Mouse (Mus musculus) thymus, adult 2 months (tissue): ENCODE data around the gene Epas1. TPM values are rescaled to one million over a fixed set of nuclear protein-coding genes. Genes with fewer than 3 reads are reported as not detected.

Experiments
- DNase-seq: peaks from one replicate; pipeline ENCODE4 v3.0.0; 2021
- H3K27ac ChIP-seq: fragments of 200-500 bp; 2 replicates; pipeline ENCODE4 v1.5.1; 2012; ENCODE audit warnings: low read length, control low read depth; ENCODE audit not compliant: control insufficient read depth, insufficient read depth
- H3K27me3 ChIP-seq: fragments of 200-500 bp; 2 replicates; pipeline ENCODE4 v1.6.1; 2012; ENCODE audit warnings: mild to moderate bottlenecking, low read length, moderate library complexity, mixed read lengths; ENCODE audit not compliant: control insufficient read depth, insufficient read depth
- H3K36me3 ChIP-seq: fragments of 200-500 bp; 2 replicates; pipeline ENCODE4 v1.6.1; 2012; ENCODE audit warnings: mild to moderate bottlenecking, low read length, moderate library complexity; ENCODE audit not compliant: control insufficient read depth, insufficient read depth
- H3K4me1 ChIP-seq: fragments of 200-500 bp; replicated peaks from 2 replicates; pipeline ENCODE4 v1.6.1; 2012; ENCODE audit warnings: low read length; ENCODE audit not compliant: control insufficient read depth, insufficient read depth
- H3K4me3 ChIP-seq: fragments of 200-500 bp; 2 replicates; pipeline ENCODE4 v1.5.1; 2012; ENCODE audit warnings: mild to moderate bottlenecking, low read length, control low read depth, moderate library complexity; ENCODE audit not compliant: control insufficient read depth, insufficient read depth
- CTCF ChIP-seq: fragments of 200-500 bp; IDR thresholded peaks from 2 replicates; pipeline ENCODE4 v1.5.1; 2012; ENCODE audit warnings: mild to moderate bottlenecking, control low read depth, low read length, moderate library complexity, borderline replicate concordance; ENCODE audit not compliant: control insufficient read depth, poor library complexity, insufficient read depth; ENCODE audit errors: extremely low read depth
- POLR2A ChIP-seq: fragments of 200-500 bp; IDR thresholded peaks from 2 replicates; pipeline ENCODE4 v1.6.1; 2012; ENCODE audit warnings: mild to moderate bottlenecking, low read length, control low read depth, moderate library complexity; ENCODE audit not compliant: control insufficient read depth, poor library complexity, insufficient read depth; ENCODE audit errors: extremely low read depth
- WGBS: fragments of 180-500 bp; shearing (Covaris S2); methylation state at CpG from one replicate; pipeline ENCODE4 v1.1.7; 2018; 5-methylcytosine and 5-hydroxymethylcytosine counted together
- polyA plus RNA-seq: library from polyadenylated mRNA; depleted of rRNA; stranded (reverse); fragments of >200 nt; gene quantifications from 2 replicates; pipeline ENCODE4 v1.2.3, GENCODE M21; 2012

Gene Epas1
- polyA plus RNA-seq, 1 experiment = 18.9 TPM

DNA sequence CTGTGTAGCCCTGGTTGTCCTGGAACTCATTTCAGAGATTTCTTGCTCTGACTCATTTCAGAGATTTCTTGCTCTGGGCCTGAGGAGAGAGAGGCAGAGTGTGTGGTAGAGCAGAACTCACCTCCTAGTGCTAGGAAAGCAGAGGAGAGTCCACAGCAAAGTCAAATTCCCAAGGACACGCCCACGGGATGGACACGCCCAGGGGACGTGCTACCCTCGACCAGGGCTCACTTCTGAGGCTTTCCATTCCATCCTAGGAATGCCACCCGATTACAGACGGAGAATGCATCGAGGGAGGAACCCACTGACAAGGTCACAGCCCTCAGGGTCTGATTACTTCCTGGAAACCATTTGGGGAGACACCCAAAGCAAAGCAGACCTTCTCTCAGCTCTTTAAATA, 39.9 kb upstream of the Epas1 start:
- H3K36me3 ChIP-seq = no peaks in the 10 kb centered on the region
- no peak overlapping the region for H3K27ac ChIP-seq
- no peak for TF ChIP-seq POLR2A
- TF ChIP-seq CTCF = no peak
- no peak overlapping the region for H3K4me3 ChIP-seq
- H3K4me1 ChIP-seq = peaks cover 12% of the 10 kb centered on the region
- H3K27me3 ChIP-seq = no peaks in the 10 kb centered on the region
- DNase-seq = no peak
- 65% methylated on average over 8 of the region's 8 CpGs for WGBS

DNA sequence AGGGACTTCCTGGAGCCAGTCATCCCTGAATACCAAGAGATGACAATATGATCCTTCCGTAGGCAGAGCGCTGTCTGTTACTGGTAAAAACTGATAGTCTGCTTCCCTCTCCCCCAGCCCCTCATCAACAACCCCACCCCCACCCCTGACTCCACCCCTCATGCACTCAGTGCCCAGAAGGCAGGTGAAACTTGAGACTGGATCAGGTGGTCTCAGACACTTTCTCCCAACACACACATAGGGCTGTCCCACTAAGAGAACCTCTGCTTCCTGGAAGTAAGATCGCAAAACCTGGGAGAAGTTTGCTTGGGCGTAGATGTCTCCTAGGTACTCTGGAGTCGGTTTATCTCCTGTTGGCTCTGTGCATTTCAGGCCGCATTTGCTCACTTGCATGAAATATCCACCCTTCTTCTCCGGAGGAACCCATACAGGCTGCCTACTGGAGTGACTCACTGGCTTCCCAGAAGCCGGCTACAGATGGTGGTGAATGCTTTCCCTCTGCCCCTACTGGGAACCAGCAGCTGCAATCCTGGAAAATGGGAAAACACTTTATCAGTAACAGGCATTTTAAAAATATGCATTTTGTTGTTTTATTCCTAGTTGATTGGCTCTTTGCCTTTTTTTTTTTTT, 28.6 kb upstream of the Epas1 start:
- no peaks in the 10 kb centered on the region for H3K36me3 ChIP-seq
- no peak overlapping the region for H3K4me3 ChIP-seq
- no peak for DNase-seq
- no peaks in the 10 kb centered on the region for H3K27me3 ChIP-seq
- WGBS = 95% methylated on average over 8 of the region's 8 CpGs
- H3K4me1 ChIP-seq = no peaks in the 10 kb centered on the region
- TF ChIP-seq POLR2A = no peak
- TF ChIP-seq CTCF = no peak
- H3K27ac ChIP-seq = no peak overlapping the region

DNA sequence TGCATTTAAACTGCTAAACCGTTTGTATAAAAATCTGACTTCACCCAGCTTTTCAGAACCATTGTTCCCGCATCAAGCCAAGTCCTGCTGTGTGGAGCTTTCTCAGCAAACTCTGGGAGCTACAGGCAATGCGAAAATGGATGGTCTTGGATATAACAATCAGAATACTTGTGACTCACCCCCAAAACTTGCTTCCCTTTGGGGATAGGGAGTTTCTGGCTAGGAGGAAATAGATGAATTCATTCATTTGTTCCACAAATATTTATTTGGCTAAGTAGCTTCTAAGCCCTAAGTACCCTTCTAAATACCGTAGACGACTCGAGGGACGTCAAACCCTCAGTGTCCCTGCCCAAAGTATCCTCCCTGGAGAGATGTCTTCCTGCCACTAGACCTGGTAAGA, 27.0 kb upstream of the Epas1 start:
- H3K27ac ChIP-seq = no peak overlapping the region
- H3K27me3 ChIP-seq = no peaks in the 10 kb centered on the region
- H3K4me1 ChIP-seq = no peaks in the 10 kb centered on the region
- no peak for DNase-seq
- no peak overlapping the region for H3K4me3 ChIP-seq
- TF ChIP-seq CTCF = no peak
- no peak for TF ChIP-seq POLR2A
- H3K36me3 ChIP-seq = no peaks in the 10 kb centered on the region
- WGBS = 94% methylated on average over 7 of the region's 7 CpGs

DNA sequence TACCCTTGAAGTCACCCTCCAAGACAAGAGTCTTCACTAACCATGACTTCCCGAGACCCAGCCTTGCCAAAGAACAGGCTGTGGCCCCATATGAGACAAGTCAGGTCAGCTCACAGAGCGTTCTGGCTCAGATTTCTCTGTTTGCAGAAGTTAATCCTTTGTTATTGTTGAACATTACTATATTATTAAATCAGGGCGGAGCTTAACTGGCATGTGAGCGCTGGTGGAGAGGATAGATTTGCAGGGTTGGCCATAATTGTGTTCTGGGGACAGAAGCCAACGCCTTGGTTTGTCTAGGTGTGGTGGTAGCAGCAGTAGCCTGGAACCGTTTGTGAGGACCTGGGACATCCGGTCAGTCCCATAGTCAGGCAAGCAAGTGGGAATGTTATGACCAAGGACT, 26.5 kb upstream of the Epas1 start:
- no peak overlapping the region for H3K27ac ChIP-seq
- H3K36me3 ChIP-seq = no peaks in the 10 kb centered on the region
- H3K27me3 ChIP-seq = no peaks in the 10 kb centered on the region
- TF ChIP-seq CTCF = no peak
- TF ChIP-seq POLR2A = no peak
- H3K4me1 ChIP-seq = peaks cover 2% of the 10 kb centered on the region
- WGBS = 94% methylated on average over 7 of the region's 7 CpGs
- no peak overlapping the region for H3K4me3 ChIP-seq
- no peak for DNase-seq

DNA sequence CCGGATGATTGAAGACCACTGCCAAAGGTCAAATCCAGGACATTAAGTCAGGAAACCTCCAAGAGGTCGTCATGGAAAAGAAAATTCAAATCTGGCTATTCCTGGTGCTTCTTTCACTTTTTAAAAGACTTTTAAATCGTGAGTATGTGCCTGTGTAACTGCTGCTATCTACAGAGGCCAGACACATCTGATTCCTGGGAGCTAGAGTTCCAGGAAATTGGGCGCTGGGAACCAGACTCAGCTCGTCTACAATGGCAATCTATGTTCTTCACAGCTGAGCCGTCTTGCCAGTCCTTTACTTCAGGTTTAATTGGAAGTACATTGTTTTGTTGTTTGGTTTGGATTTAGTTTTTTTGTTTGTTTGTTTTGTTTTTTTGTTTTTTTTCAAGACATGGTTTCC, 22.2 kb upstream of the Epas1 start:
- no peak for DNase-seq
- Histone ChIP-seq H3K4me1 (peaks cover 9% of the 10 kb centered on the region), H3K27me3 (no peaks in the 10 kb centered on the region), H3K27ac (no peak overlapping the region), H3K4me3 (no peak overlapping the region), H3K36me3 (no peaks in the 10 kb centered on the region)
- 91% methylated on average over 6 of the region's 6 CpGs for WGBS
- TF ChIP-seq POLR2A = no peak
- TF ChIP-seq CTCF = no peak

DNA sequence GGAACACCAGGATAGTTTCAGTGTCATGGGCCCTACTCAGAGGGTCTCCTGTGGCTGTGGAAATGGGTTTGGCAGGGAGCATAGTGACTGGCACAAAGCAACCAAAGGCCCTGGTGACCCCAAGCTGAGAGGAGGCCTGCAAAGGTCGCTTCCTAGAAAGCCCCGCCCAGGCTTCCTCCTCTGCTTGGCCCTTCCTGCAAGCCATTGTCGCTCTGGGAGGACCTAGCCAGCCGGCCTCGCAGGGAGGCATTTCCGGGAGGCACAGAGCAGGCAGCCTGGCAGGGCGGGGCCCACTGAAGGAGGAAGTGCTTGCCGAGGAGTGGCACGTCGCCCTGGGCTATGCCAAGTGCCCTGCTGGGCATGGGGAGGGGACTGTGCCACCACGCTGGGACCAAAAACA, 21.5 kb upstream of the Epas1 start:
- Histone ChIP-seq H3K4me1 (peaks cover 9% of the 10 kb centered on the region), H3K27me3 (no peaks in the 10 kb centered on the region), H3K27ac (no peak overlapping the region), H3K36me3 (no peaks in the 10 kb centered on the region), H3K4me3 (peak overlapping the region; percentile 6; the same call in 1 of the 2 replicates)
- TF ChIP-seq POLR2A = peak; percentile 46
- TF ChIP-seq CTCF = 0 out of 2 replicates have a peak, but pooled peaks have one; percentile 17
- DNase-seq = peak; percentile 88
- 2% methylated on average over 11 of the region's 11 CpGs for WGBS

DNA sequence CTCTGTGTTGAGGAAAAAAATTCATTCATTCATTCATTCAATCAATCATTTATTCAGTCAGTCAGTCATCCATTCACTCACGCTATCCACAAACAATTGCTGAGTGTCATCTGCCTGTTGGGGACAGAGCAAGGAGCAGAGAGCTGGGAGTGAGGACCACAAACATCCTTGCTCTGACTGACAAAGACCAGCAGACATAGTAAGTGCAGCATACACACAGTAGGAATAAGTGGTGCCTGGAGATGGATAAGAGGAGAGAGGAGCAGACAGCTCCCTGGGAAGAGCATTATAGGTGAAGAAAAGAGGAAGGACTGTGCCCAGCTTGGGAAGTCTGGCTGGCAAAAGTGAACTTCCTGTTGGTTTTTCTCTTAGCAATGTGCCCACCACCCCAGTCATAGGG, 21.0 kb upstream of the Epas1 start:
- H3K4me1 ChIP-seq = peaks cover 9% of the 10 kb centered on the region
- H3K27ac ChIP-seq = no peak overlapping the region
- no peaks in the 10 kb centered on the region for H3K27me3 ChIP-seq
- no peak for DNase-seq
- no peak overlapping the region for H3K4me3 ChIP-seq
- no peaks in the 10 kb centered on the region for H3K36me3 ChIP-seq
- WGBS = 46% methylated on average over 1 of the region's 1 CpGs
- TF ChIP-seq CTCF (no peak), POLR2A (no peak)
